Mouse (Mus musculus): ENCODE results near the gene Sfr1.

DNA sequence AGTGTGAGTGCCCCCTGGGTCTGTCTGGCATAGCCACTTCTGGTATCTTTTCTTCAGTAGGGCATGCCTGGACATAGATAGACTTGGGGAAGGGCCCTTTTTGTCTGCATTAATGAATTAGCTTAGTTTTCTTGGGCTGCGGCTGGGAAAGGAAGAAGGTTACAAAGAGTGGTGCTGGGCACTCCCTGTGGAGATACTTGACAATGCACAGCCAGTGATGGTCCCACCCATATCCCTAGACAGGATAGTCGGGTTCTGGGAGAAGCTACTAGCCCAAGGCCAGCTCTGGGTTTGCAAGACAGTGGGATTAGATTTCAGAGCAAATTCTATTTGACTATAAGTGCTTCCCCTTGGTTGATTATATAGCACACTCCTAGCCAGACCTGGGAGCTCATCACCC lies 17.5 kb downstream of the Sfr1 start:
- TF ChIP-seq CTCF (IDR thresholded peaks at IDR 0.05; ENCODE audit: low read depth): no peak
- TF ChIP-seq EP300 (optimal IDR thresholded peaks at IDR 0.05): no peak

All from stomach, postnatal 0 days (tissue).